Mouse (Mus musculus) spleen, postnatal 10 days (tissue): ENCODE measurements around the gene Mup16.
"Not testable (repeated sequence)": the region's sequence is repeated elsewhere in the genome, so short reads cannot be mapped to it uniquely, and the experiment has no call there.

Experiments
- DNase-seq, 2 experiments: peaks; one replicate each; pipeline ENCODE4 v3.0.0; 2021 to 2022; ENCODE audit warnings: low spot score in 2 of 2

Mup16 gene

DNA sequence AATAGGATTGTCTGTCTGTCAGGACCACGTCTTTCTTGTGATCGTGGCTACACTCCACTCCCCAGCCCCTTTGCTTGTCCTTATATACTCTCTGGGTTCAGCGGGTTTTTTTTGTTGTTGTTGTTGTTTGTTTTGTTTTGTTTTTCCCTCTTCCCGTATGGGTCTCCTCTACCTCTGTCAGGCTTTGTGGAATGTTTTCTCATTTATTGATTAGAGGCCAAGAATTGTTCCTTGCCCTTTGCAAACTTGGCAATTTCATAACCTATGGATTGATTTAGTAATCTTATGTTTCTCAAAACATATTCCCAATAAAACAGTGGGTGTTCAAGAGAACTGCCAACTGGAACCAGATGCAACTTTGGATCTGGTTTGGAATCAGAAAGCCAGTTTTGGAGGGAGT is at the start of gene Mup16:
Gene Mup16 (minus strand): TSS at position 101 of the 400 bp plus-strand sequence.
- DNase-seq = not testable (repeated sequence)

GRCm38 (mm10) chr4:61555887-61556286 is 36.6 kb upstream of the Mup16 start:
- DNase-seq = not testable (repeated sequence)
